Mouse (Mus musculus) cortical plate, adult 2 months (tissue): ENCODE measurements around the gene Olfr522. TPM values are rescaled to one million over a fixed set of nuclear protein-coding genes. Genes with fewer than 3 reads are reported as not detected.
A peak's percentile ranks its signal among the peaks of the same experiment; 100 is the strongest.

ENCODE experiments used
- H3K27ac ChIP-seq: fragments of 200-500 bp; 2 replicates; pipeline ENCODE4 v1.5.1; 2012; ENCODE audit warnings: low read length, control low read depth, inconsistent platforms; ENCODE audit not compliant: insufficient read depth
- H3K4me1 ChIP-seq: fragments of 200-500 bp; 2 replicates; pipeline ENCODE4 v1.6.1; 2011; ENCODE audit warnings: low read length; ENCODE audit not compliant: control insufficient read depth, insufficient read depth
- H3K4me3 ChIP-seq: fragments of 200-500 bp; 2 replicates; pipeline ENCODE4 v1.5.1; 2011; ENCODE audit warnings: mild to moderate bottlenecking, low read length, control low read depth; ENCODE audit not compliant: insufficient read depth
- CTCF ChIP-seq: fragments of 200-500 bp; IDR thresholded peaks from 2 replicates; pipeline ENCODE4 v1.5.1; 2011; ENCODE audit warnings: mild to moderate bottlenecking, control low read depth, low read length; ENCODE audit not compliant: insufficient read depth; ENCODE audit errors: extremely low read depth
- POLR2A ChIP-seq: fragments of 200-500 bp; IDR thresholded peaks from 2 replicates; pipeline ENCODE4 v1.6.1; 2011; ENCODE audit warnings: mild to moderate bottlenecking, low read length, control low read depth; ENCODE audit not compliant: insufficient read depth; ENCODE audit errors: extremely low read depth
- polyA plus RNA-seq: library from polyadenylated mRNA; depleted of rRNA; stranded (reverse); fragments of >200 nt; gene quantifications from 2 replicates; pipeline ENCODE4 v1.2.3, GENCODE M21; 2012; rRNA removed

Gene Olfr522
- polyA plus RNA-seq, 1 experiment = not detected

- Histone ChIP-seq H3K4me1 (no peaks in the 10 kb centered on the region), H3K4me3 (peak within 1 kb of the TSS; percentile 76), H3K27ac (peak within 1 kb of the TSS; percentile 78)
- TF ChIP-seq POLR2A = peak; percentile 52; the same call in 1 of the 2 replicates
- TF ChIP-seq CTCF = no peak
These were observed 48.8 kb downstream of the Olfr522 start, which contains the start of gene Paox for GRCm38 (mm10) chr7:140115583-140116328. Paox (plus strand) TSS chr7:140115799.

GRCm38 (mm10) chr7:140111943-140112342 is 52.6 kb downstream of the Olfr522 start:
- TF ChIP-seq CTCF (no peak), POLR2A (no peak)
- no peak overlapping the region for H3K4me3 ChIP-seq

More at GRCm38 (mm10) chr7:140111943-140112342, 52.6 kb downstream of the Olfr522 start:
- Histone ChIP-seq H3K4me1 (no peaks in the 10 kb centered on the region), H3K27ac (no peak overlapping the region)

Other genes with a start within 250 kb of the Olfr522 start
- gene Utf1, start 221.0 kb downstream of the Olfr522 start, polyA plus RNA-seq = 0.08 TPM in 1 of 2 replicates, not detected in the other
- 1.3 and 1.8 TPM in 2 replicates for gene 6430531B16Rik, start 186.0 kb downstream of the Olfr522 start, polyA plus RNA-seq
- gene Adam8, start 172.2 kb downstream of the Olfr522 start, polyA plus RNA-seq = 6.2 and 6.5 TPM in 2 replicates
- gene Zfp511, start 128.4 kb downstream of the Olfr522 start, polyA plus RNA-seq = 73.0 and 81.0 TPM in 2 replicates
- gene Tubgcp2, start 128.1 kb downstream of the Olfr522 start, polyA plus RNA-seq = 49.3 and 51.8 TPM in 2 replicates
- gene Msx3, start 115.7 kb downstream of the Olfr522 start, polyA plus RNA-seq = 0.09 and 0.13 TPM in 2 replicates
- 393 and 394 TPM in 2 replicates for gene Caly, start 82.2 kb downstream of the Olfr522 start, polyA plus RNA-seq
- not detected in 2 replicates for gene Prap1, start 71.4 kb downstream of the Olfr522 start, polyA plus RNA-seq
- 89.7 and 95.9 TPM in 2 replicates for gene Fuom, start 62.3 kb downstream of the Olfr522 start, polyA plus RNA-seq
- 4.8 and 5.1 TPM in 2 replicates for gene Paox, start 49.0 kb downstream of the Olfr522 start, polyA plus RNA-seq
- gene Echs1, start 48.3 kb downstream of the Olfr522 start, polyA plus RNA-seq = 67.2 and 68.9 TPM in 2 replicates
- 43.4 and 45.9 TPM in 2 replicates for gene Mtg1, start 27.2 kb downstream of the Olfr522 start, polyA plus RNA-seq
- gene Sprn, start 9.9 kb downstream of the Olfr522 start, polyA plus RNA-seq = 128 and 142 TPM in 2 replicates
- gene Olfr523, start 8.5 kb upstream of the Olfr522 start, polyA plus RNA-seq = 0.06 TPM in 1 of 2 replicates, not detected in the other
- not detected in 2 replicates for gene Olfr524, start 41.2 kb upstream of the Olfr522 start, polyA plus RNA-seq
- 0.13 and 0.34 TPM in 2 replicates for gene Cd163l1, start 53.5 kb upstream of the Olfr522 start, polyA plus RNA-seq
- not detected in 2 replicates for gene 5830411N06Rik, start 82.5 kb upstream of the Olfr522 start, polyA plus RNA-seq
- gene Olfr525, start 156.1 kb upstream of the Olfr522 start, polyA plus RNA-seq = not detected in 2 replicates
- not detected in 2 replicates for gene Olfr527, start 169.3 kb upstream of the Olfr522 start, polyA plus RNA-seq
- gene Olfr60, start 196.9 kb upstream of the Olfr522 start, polyA plus RNA-seq = not detected in 2 replicates
- not detected in 2 replicates for gene Olfr530, start 211.6 kb upstream of the Olfr522 start, polyA plus RNA-seq
- not detected in 2 replicates for gene Olfr531, start 238.2 kb upstream of the Olfr522 start, polyA plus RNA-seq